Mouse (Mus musculus) embryonic fibroblast, embryonic 13.5 days (primary cell): Measurements from ENCODE around the gene Rsl1d1.

Experiments
- CTCF ChIP-seq: IDR thresholded peaks from 2 replicates; pipeline ENCODE4 v1.5.1; 2011; ENCODE audit warnings: mild to moderate bottlenecking, control low read depth, low read length, moderate library complexity, borderline replicate concordance; ENCODE audit not compliant: insufficient read depth
- POLR2A ChIP-seq: IDR thresholded peaks from 2 replicates; pipeline ENCODE4 v1.6.1; 2011; ENCODE audit warnings: low read depth, mild to moderate bottlenecking, control low read depth, low read length, moderate library complexity

- TF ChIP-seq CTCF (no peak), POLR2A (no peak; the same call in 1 of the 2 replicates)
Observed at GRCm38 (mm10) chr16:11175100-11175488, 28.0 kb downstream of the Rsl1d1 start.
